Mouse (Mus musculus): ENCODE data around the gene Lingo1. TPM values are rescaled to one million over a fixed set of nuclear protein-coding genes. Genes with fewer than 3 reads are reported as not detected.

Lingo1 gene
- polyA plus RNA-seq, 1 experiment from 2014 or later, result 0.29 TPM

DNA sequence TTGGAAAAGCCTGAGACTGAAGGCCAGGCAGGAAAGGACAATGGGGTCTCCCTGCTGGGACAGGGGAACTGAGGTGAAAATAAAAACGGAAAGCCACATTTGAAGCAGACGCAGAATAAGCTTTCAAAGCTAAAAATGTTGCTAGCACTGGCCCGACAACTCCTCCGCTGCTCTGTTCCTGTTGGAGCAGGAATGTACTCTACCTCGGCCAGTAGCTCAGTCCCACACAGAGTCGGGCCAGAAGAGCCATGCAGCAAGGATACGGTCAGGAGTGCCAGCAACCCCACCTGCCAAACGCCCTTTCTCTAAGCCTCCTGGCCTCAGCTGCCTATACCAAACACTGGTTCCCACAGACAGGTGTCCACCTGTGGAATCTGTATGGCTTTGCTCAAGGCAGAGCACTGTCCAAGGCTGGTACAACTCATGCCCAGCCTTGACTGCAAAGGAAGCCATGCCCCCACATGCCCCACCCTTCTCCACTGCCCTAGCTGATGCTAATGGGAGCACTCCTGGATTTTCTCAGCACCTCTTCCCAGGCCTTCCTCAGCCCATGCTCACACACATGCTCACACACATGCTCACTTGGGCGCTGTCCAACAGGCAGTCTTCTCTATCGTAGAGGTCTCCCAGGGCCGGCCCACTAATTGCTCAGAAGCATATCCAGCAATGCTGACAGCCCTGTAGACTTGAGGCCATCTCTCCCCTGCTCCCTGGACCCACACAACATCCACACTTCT, 74.0 kb downstream of the Lingo1 start:
- no peaks in the 10 kb centered on the region for H3K27me3 ChIP-seq (ENCODE audit: insufficient read depth, low read length)
- ATAC-seq, result no peak
- H3K9me3 ChIP-seq (ENCODE audit: low read length), result no peaks in the 10 kb centered on the region
- H3K4me1 ChIP-seq (ENCODE audit: insufficient read depth), result no peaks in the 10 kb centered on the region
- H3K27ac ChIP-seq (ENCODE audit: low read depth), result no peak overlapping the region
- no peak overlapping the region for H3K4me3 ChIP-seq (ENCODE audit: low read depth, low read length)
- 68% methylated on average over 11 of the region's 11 CpGs for WGBS (ENCODE audit: insufficient replicate concordance)
- TF ChIP-seq EP300 (IDR thresholded peaks at IDR 0.05; ENCODE audit: low read depth) (no peak), CTCF (IDR thresholded peaks at IDR 0.05; ENCODE audit: low read depth) (no peak)
- H3K4me2 ChIP-seq (ENCODE audit: low read depth, low read length), result no peak overlapping the region
- DNase-seq, result no peak
- no peak overlapping the region for H3K9ac ChIP-seq (replicated peaks)
- no peaks in the 10 kb centered on the region for H3K36me3 ChIP-seq (replicated peaks; ENCODE audit: insufficient read depth, low read length)

DNA sequence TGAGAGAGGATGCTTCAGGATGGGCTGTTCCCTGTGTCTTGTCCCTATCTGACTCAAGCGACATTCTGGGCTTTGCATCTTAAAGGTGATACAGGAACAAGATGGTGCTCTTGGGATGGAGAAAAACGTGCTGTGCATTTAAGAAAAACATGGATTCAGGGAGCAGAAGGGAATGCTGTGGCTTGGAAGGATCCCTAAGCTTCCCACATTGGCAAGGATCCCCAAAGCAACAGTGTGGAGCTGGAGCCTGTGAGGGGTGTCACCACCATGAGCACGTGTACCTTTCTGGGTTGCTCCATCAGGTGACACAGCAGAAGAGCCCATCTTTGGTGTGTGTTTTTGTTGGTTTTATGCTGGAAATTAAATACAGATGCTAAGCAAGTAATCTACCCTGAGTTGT, 77.3 kb downstream of the Lingo1 start:
- no peaks in the 10 kb centered on the region for H3K9me3 ChIP-seq (ENCODE audit: low read length)
- H3K4me3 ChIP-seq (ENCODE audit: low read depth, low read length), result no peak overlapping the region
- H3K4me1 ChIP-seq (ENCODE audit: insufficient read depth), result no peaks in the 10 kb centered on the region
- DNase-seq, result no peak
- ATAC-seq, result no peak
- 62% methylated on average over 3 of the region's 3 CpGs for WGBS (ENCODE audit: insufficient replicate concordance)
- H3K4me2 ChIP-seq (ENCODE audit: low read depth, low read length), result no peak overlapping the region
- no peaks in the 10 kb centered on the region for H3K27me3 ChIP-seq (ENCODE audit: insufficient read depth, low read length)
- no peak overlapping the region for H3K9ac ChIP-seq (replicated peaks)
- no peak overlapping the region for H3K27ac ChIP-seq (ENCODE audit: low read depth)
- H3K36me3 ChIP-seq (replicated peaks; ENCODE audit: insufficient read depth, low read length), result no peaks in the 10 kb centered on the region
- no peak for TF ChIP-seq EP300 (IDR thresholded peaks at IDR 0.05; ENCODE audit: low read depth)
- TF ChIP-seq CTCF (IDR thresholded peaks at IDR 0.05; ENCODE audit: low read depth), result no peak

DNA sequence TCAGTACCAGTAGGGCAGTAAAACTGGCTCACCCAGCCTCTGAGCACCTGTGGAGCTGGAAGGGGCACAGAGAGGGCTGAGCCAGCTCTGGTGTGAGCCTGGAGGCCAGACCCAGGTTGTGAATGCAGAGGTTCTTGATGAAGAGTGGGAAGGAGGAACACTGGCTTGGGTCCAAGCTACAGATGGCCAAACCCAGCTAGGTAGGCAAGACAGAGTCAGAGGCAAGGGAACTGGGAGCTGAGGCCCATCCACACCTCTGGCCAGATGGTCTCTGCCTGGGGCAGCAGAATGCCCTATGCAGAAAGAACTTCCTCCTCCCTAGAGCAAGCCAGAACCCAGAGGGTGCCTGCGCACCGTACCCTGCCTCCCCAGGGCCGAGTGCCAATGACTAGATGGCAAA, 79.7 kb downstream of the Lingo1 start:
- WGBS (ENCODE audit: insufficient replicate concordance), result 93% methylated on average over 3 of the region's 3 CpGs
- ATAC-seq, result no peak
- TF ChIP-seq EP300 (IDR thresholded peaks at IDR 0.05; ENCODE audit: low read depth), result no peak
- TF ChIP-seq CTCF (IDR thresholded peaks at IDR 0.05; ENCODE audit: low read depth), result no peak

DNA sequence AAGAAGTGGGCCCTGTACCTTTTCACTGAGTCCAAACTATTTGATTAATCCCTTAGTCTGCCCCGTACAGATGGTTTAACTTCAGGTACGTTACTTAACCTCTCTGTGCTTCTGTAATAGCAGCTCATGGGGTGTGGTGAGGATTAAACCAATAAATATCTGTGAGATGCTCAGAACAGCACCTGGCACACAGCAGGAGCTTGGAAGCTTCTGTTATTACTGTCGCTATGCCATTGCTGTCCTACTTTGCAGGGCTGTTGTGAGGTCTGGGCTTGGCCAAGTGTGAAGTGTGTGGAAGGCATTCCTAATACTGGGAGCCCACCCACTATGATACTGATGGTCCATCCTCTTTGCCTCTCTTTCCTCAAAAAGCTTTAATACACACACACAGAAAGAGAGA, 80.2 kb downstream of the Lingo1 start:
- Histone ChIP-seq H3K9me3 (ENCODE audit: low read length) (no peaks in the 10 kb centered on the region), H3K4me3 (ENCODE audit: low read depth, low read length) (no peak overlapping the region), H3K4me2 (ENCODE audit: low read depth, low read length) (no peak overlapping the region), H3K4me1 (ENCODE audit: insufficient read depth) (no peaks in the 10 kb centered on the region), H3K27me3 (ENCODE audit: insufficient read depth, low read length) (no peaks in the 10 kb centered on the region), H3K27ac (ENCODE audit: low read depth) (no peak overlapping the region), H3K9ac (replicated peaks) (no peak overlapping the region), H3K36me3 (replicated peaks; ENCODE audit: insufficient read depth, low read length) (no peaks in the 10 kb centered on the region)
- TF ChIP-seq CTCF (IDR thresholded peaks at IDR 0.05; ENCODE audit: low read depth) (no peak), EP300 (IDR thresholded peaks at IDR 0.05; ENCODE audit: low read depth) (no peak)
- ATAC-seq, result no peak
- no peak for DNase-seq
- WGBS (ENCODE audit: insufficient replicate concordance), result 77% methylated on average over 3 of the region's 3 CpGs

More for the DNA sequence above, 79.7 kb downstream of the Lingo1 start:
- DNase-seq, result no peak
- Histone ChIP-seq H3K27ac (ENCODE audit: low read depth) (no peak overlapping the region), H3K4me3 (ENCODE audit: low read depth, low read length) (no peak overlapping the region), H3K9me3 (ENCODE audit: low read length) (no peaks in the 10 kb centered on the region), H3K27me3 (ENCODE audit: insufficient read depth, low read length) (no peaks in the 10 kb centered on the region), H3K4me1 (ENCODE audit: insufficient read depth) (no peaks in the 10 kb centered on the region), H3K36me3 (replicated peaks; ENCODE audit: insufficient read depth, low read length) (no peaks in the 10 kb centered on the region), H3K4me2 (ENCODE audit: low read depth, low read length) (no peak overlapping the region), H3K9ac (replicated peaks) (no peak overlapping the region)

DNA sequence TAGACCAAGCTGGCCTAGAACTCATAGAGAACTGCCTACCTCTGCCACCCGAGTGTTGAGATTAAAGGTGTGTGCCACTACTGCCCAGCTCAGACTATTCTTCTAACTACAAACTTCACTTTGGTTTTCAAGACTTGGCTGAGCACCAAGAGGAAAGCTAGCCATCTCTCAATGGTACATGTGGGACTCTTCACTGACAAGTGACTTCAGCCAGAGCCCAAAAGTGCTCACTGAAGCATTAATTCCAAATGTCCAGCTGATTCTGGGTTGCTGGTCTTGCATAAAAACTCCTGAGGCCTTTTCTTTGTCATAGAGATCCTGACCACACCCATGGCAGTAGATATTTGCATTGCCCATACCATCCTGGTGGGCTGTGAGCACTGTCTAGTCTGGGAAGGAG, 81.9 kb downstream of the Lingo1 start:
- H3K36me3 ChIP-seq (replicated peaks; ENCODE audit: insufficient read depth, low read length), result no peaks in the 10 kb centered on the region
- H3K9ac ChIP-seq (replicated peaks), result no peak overlapping the region
- ATAC-seq (no peak), DNase-seq (no peak)
- no peaks in the 10 kb centered on the region for H3K9me3 ChIP-seq (ENCODE audit: low read length)
- WGBS (ENCODE audit: insufficient replicate concordance), result 48% methylated on average over 1 of the region's 1 CpGs
- TF ChIP-seq CTCF (IDR thresholded peaks at IDR 0.05; ENCODE audit: low read depth), result no peak
- TF ChIP-seq EP300 (IDR thresholded peaks at IDR 0.05; ENCODE audit: low read depth), result no peak
- no peak overlapping the region for H3K4me2 ChIP-seq (ENCODE audit: low read depth, low read length)
- no peak overlapping the region for H3K4me3 ChIP-seq (ENCODE audit: low read depth, low read length)
- no peaks in the 10 kb centered on the region for H3K27me3 ChIP-seq (ENCODE audit: insufficient read depth, low read length)
- no peaks in the 10 kb centered on the region for H3K4me1 ChIP-seq (ENCODE audit: insufficient read depth)
- H3K27ac ChIP-seq (ENCODE audit: low read depth), result no peak overlapping the region

DNA sequence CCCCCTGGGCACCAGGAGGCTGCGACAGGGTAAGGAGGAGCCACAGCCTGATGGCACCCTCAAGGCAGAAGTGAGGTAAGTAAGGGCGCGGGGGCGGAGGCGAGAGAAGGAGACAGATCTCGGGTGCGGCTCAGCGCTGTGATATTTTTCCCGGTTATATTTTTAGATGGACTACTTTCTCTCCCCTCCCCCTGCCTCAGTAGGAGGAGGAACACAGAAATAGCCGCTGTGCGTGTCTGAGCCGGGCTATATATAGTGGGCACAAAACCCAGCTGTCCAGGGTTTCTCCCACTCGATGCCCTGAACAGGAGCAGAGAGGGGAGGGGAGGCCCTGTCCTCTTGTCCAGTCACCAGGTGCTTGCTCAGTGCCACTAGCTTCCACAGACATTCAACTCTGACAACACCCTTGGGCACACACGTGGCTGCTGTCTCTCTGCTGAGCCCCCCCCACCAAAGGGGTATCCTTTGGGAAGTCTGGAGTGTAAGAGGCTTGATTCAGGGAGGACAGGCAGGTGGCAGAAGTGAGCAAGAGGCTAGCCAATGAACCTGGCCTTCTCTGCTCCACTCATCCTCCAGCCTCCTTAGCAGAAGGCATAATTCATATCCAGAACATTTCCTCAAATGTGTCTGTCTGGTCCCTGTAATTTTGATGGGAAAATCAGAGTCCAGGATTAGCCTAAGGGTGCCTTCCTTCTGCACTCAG, 83.5 kb downstream of the Lingo1 start:
- Histone ChIP-seq H3K27me3 (ENCODE audit: insufficient read depth, low read length) (no peaks in the 10 kb centered on the region), H3K4me2 (ENCODE audit: low read depth, low read length) (no peak overlapping the region), H3K27ac (ENCODE audit: low read depth) (no peak overlapping the region), H3K9me3 (ENCODE audit: low read length) (no peaks in the 10 kb centered on the region), H3K4me3 (ENCODE audit: low read depth, low read length) (no peak overlapping the region), H3K9ac (replicated peaks) (no peak overlapping the region), H3K36me3 (replicated peaks; ENCODE audit: insufficient read depth, low read length) (no peaks in the 10 kb centered on the region), H3K4me1 (ENCODE audit: insufficient read depth) (no peaks in the 10 kb centered on the region)
- WGBS (ENCODE audit: insufficient replicate concordance), result 63% methylated on average over 14 of the region's 14 CpGs
- TF ChIP-seq EP300 (IDR thresholded peaks at IDR 0.05; ENCODE audit: low read depth) (no peak), CTCF (IDR thresholded peaks at IDR 0.05; ENCODE audit: low read depth) (no peak)
- ATAC-seq, result no peak
- no peak for DNase-seq

Measured in liver, postnatal 0 days (tissue).